Mouse (Mus musculus): ENCODE measurements at regions not wholly inside any gene's neighbourhood (a gene's known extent, or its start where the extent isn't known, plus 50 kb on each side); places are given as distances from the start of the nearest gene placed in this dataset.

DNA sequence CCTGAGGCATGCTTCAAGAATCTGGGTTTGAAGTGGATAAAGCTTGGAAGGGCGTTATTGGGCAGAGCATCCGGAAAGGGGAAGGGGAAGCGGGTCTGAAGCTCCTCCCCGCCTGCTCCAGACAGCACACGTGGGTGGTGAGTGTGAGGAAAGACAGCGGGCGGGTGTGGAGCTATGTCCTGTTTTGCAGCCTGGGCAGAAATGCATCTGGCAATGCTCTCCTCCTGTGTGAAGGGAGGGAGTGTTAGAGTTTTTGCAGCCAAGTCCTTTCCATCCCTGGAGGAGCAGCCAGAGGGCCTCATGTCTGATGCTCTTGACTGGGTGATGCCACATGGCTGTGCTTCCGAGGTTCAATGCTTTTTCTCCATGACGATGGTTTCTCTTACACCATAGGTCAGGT lies 73.4 kb upstream of the Fndc3a start:
- no peaks in the 10 kb centered on the region; the same call in 1 of the 2 replicates for H3K4me1 ChIP-seq (ENCODE audit: insufficient read depth)
- H3K9me3 ChIP-seq (ENCODE audit: low read length) = no peaks in the 10 kb centered on the region
- H3K27ac ChIP-seq (ENCODE audit: low read depth) = no peak overlapping the region
- H3K27me3 ChIP-seq (ENCODE audit: insufficient read depth, low read length) = no peaks in the 10 kb centered on the region
- no peak overlapping the region; the same call in 1 of the 2 replicates for H3K4me2 ChIP-seq (ENCODE audit: low read depth, low read length)
- no peak overlapping the region for H3K4me3 ChIP-seq (ENCODE audit: low read depth, low read length)
- TF ChIP-seq EP300 (IDR thresholded peaks at IDR 0.05; ENCODE audit: low read depth) (no peak), CTCF (IDR thresholded peaks at IDR 0.05; ENCODE audit: low read depth) (no peak)
- no peaks in the 10 kb centered on the region for H3K36me3 ChIP-seq (replicated peaks; ENCODE audit: insufficient read depth, low read length)
- H3K9ac ChIP-seq (replicated peaks) = no peak overlapping the region
- DNase-seq = peak; percentile 46
- WGBS (ENCODE audit: insufficient replicate concordance) = 40% methylated on average over 9 of the region's 9 CpGs
- peak; percentile 70 for ATAC-seq

DNA sequence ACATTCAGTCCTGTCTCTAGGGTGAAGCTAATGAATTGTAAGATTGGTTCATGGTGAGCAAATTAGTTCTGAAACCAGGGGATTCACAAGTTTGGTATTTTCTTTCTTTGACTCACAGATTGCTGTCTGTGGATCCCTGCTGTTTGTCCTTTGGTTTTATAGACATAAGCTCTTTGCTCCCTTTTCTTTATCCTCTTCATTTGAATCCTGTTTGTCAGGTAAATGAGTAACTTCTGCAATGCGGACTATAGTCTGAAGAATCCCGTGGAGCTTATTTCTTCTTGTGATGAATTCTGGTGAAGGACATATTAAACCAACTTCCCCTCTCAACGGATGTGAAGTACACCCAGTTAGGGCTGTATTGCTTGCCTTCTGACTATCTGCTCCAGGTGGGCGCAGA lies 69.6 kb upstream of the Fndc3a start:
- ATAC-seq = no peak
- Histone ChIP-seq H3K4me2 (ENCODE audit: low read depth, low read length) (no peak overlapping the region), H3K4me1 (ENCODE audit: insufficient read depth) (no peaks in the 10 kb centered on the region; the same call in 1 of the 2 replicates), H3K27ac (ENCODE audit: low read depth) (no peak overlapping the region), H3K27me3 (ENCODE audit: insufficient read depth, low read length) (no peaks in the 10 kb centered on the region), H3K36me3 (replicated peaks; ENCODE audit: insufficient read depth, low read length) (no peaks in the 10 kb centered on the region), H3K4me3 (ENCODE audit: low read depth, low read length) (no peak overlapping the region), H3K9ac (replicated peaks) (no peak overlapping the region), H3K9me3 (ENCODE audit: low read length) (no peaks in the 10 kb centered on the region)
- TF ChIP-seq EP300 (IDR thresholded peaks at IDR 0.05; ENCODE audit: low read depth) (no peak), CTCF (IDR thresholded peaks at IDR 0.05; ENCODE audit: low read depth) (no peak)
- no peak for DNase-seq
- WGBS (ENCODE audit: insufficient replicate concordance) = 55% methylated on average over 4 of the region's 4 CpGs

DNA sequence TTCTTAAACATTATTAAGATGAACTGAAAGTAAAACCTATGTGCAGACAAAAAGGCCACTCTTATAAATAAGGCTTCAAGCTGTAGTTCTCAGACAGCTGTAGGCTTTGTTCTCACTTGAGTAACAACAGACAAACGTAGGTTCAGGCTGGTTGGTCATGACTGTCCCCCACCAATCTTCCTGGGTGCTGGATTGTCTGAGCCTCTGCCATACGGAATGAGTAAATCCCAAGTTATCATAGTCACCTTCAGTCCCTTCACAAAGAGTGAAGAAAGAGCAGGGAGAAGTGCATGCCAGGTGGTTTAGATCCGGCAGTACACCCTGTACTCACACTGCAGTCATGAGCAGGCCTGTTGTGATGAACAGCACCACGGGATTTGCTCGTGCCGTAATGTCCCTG lies 69.0 kb upstream of the Fndc3a start:
- TF ChIP-seq EP300 (IDR thresholded peaks at IDR 0.05; ENCODE audit: low read depth) (no peak), CTCF (IDR thresholded peaks at IDR 0.05; ENCODE audit: low read depth) (no peak)
- Histone ChIP-seq H3K4me3 (ENCODE audit: low read depth, low read length) (no peak overlapping the region), H3K27ac (ENCODE audit: low read depth) (no peak overlapping the region), H3K9me3 (ENCODE audit: low read length) (no peaks in the 10 kb centered on the region), H3K4me1 (ENCODE audit: insufficient read depth) (no peaks in the 10 kb centered on the region; the same call in 1 of the 2 replicates), H3K4me2 (ENCODE audit: low read depth, low read length) (no peak overlapping the region), H3K9ac (replicated peaks) (no peak overlapping the region), H3K27me3 (ENCODE audit: insufficient read depth, low read length) (no peaks in the 10 kb centered on the region), H3K36me3 (replicated peaks; ENCODE audit: insufficient read depth, low read length) (no peaks in the 10 kb centered on the region)
- ATAC-seq (no peak), DNase-seq (no peak)
- 82% methylated on average over 6 of the region's 6 CpGs for WGBS (ENCODE audit: insufficient replicate concordance)

DNA sequence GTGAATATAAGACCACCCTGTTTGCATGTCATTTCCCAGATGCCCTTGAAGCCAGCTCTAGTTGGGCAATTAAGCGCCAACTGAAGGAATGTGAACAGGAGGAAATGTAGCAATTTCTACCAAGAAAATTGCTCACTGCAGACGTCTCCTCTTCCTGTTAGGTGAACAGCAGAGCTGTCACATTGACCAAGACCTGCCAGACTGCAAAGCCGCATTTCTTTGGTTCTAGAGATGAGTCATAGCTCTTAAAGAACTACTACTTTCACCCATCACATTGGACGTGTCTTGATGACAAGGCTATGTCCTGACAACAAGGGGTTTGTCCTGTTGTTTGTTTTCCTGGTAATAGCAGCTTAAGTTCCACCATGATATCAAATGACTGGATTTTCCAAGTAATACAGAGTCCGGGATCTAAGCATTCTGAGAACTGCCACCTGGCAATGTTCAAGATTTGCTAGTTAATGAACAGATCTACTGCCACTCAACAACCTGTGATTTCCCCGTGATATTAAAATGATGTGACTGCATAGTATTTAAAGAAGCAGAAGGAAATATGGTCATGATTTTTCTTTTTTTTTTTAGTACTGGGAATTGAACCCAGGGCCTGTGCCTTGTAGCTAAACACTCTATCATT lies 68.2 kb upstream of the Fndc3a start:
- ATAC-seq (no peak), DNase-seq (no peak)
- TF ChIP-seq EP300 (IDR thresholded peaks at IDR 0.05; ENCODE audit: low read depth) (no peak), CTCF (IDR thresholded peaks at IDR 0.05; ENCODE audit: low read depth) (no peak)

DNA sequence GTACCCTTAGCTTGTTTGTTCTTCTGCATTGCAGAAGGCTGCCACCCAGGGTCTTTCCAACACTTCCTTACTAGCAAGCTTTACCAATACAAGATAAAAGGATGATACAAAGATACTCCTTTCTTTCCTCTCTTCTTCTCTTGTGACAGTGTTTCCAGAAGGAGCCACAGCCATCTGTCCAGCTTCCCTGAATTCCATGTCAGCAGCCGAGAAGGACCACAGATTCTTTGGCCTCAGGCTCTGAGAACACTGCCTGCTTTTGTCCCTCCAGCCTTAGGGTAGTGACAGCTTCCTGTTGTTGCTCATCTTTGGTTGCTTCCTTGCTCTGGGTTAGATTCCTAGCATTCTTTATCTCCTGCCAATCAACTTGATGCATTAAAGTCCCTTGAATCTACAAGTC lies 60.4 kb upstream of the Fndc3a start:
- no peaks in the 10 kb centered on the region for H3K27me3 ChIP-seq (ENCODE audit: insufficient read depth, low read length)
- TF ChIP-seq EP300 (IDR thresholded peaks at IDR 0.05; ENCODE audit: low read depth) (no peak), CTCF (IDR thresholded peaks at IDR 0.05; ENCODE audit: low read depth) (no peak)
- no peak overlapping the region for H3K4me2 ChIP-seq (ENCODE audit: low read depth, low read length)
- H3K9me3 ChIP-seq (ENCODE audit: low read length) = no peaks in the 10 kb centered on the region
- DNase-seq = no peak
- H3K4me3 ChIP-seq (ENCODE audit: low read depth, low read length) = no peak overlapping the region
- 52% methylated on average over 1 of the region's 1 CpGs for WGBS (ENCODE audit: insufficient replicate concordance)
- H3K27ac ChIP-seq (ENCODE audit: low read depth) = no peak overlapping the region
- H3K9ac ChIP-seq (replicated peaks) = no peak overlapping the region
- H3K36me3 ChIP-seq (replicated peaks; ENCODE audit: insufficient read depth, low read length) = no peaks in the 10 kb centered on the region
- H3K4me1 ChIP-seq (ENCODE audit: insufficient read depth) = 0 out of 2 replicates have a peak, but pooled peaks cover 2% of the 10 kb centered on the region
- ATAC-seq = no peak

More for the DNA sequence above, 68.2 kb upstream of the Fndc3a start:
- H3K27ac ChIP-seq (ENCODE audit: low read depth) = no peak overlapping the region
- H3K9me3 ChIP-seq (ENCODE audit: low read length) = no peaks in the 10 kb centered on the region
- no peak overlapping the region for H3K4me3 ChIP-seq (ENCODE audit: low read depth, low read length)
- no peaks in the 10 kb centered on the region for H3K27me3 ChIP-seq (ENCODE audit: insufficient read depth, low read length)
- H3K9ac ChIP-seq (replicated peaks) = no peak overlapping the region
- 45% methylated on average over 6 of the region's 6 CpGs for WGBS (ENCODE audit: insufficient replicate concordance)
- no peak overlapping the region for H3K4me2 ChIP-seq (ENCODE audit: low read depth, low read length)
- no peaks in the 10 kb centered on the region for H3K36me3 ChIP-seq (replicated peaks; ENCODE audit: insufficient read depth, low read length)
- H3K4me1 ChIP-seq (ENCODE audit: insufficient read depth) = no peaks in the 10 kb centered on the region; the same call in 1 of the 2 replicates

DNA sequence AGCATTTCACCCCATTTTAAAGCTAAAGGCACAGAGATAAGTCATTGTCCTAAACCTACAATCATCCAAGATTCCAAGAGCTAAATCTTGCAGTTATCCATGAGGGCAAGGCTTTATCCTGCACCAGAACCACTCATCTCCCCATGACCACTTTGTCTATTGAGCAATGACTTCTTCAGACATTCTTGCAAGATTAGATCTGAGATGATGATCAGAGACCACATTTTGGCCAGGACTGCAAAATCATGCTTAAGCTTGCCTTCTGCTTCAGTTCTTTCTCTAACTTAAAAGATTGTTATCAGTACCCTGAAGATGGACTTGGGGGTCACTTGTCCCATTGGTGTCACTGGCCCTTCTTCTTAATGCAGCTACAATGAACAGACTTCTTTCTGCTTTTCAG lies 50.3 kb upstream of the Fndc3a start:
- ATAC-seq = no peak
- H3K9me3 ChIP-seq (ENCODE audit: low read length) = no peaks in the 10 kb centered on the region

More for the DNA sequence above, 50.3 kb upstream of the Fndc3a start:
- TF ChIP-seq EP300 (IDR thresholded peaks at IDR 0.05; ENCODE audit: low read depth) = no peak
- no peak for TF ChIP-seq CTCF (IDR thresholded peaks at IDR 0.05; ENCODE audit: low read depth)
- Histone ChIP-seq H3K27ac (ENCODE audit: low read depth) (no peak overlapping the region), H3K36me3 (replicated peaks; ENCODE audit: insufficient read depth, low read length) (no peaks in the 10 kb centered on the region), H3K27me3 (ENCODE audit: insufficient read depth, low read length) (no peaks in the 10 kb centered on the region), H3K4me3 (ENCODE audit: low read depth, low read length) (no peak overlapping the region), H3K9ac (replicated peaks) (no peak overlapping the region), H3K4me1 (ENCODE audit: insufficient read depth) (no peaks in the 10 kb centered on the region), H3K4me2 (ENCODE audit: low read depth, low read length) (no peak overlapping the region)
- no peak for DNase-seq

Data from liver, postnatal 0 days (tissue).